Comparison of ENCODE assay signal across 14 mouse cellular contexts in the genomic region with DNA sequence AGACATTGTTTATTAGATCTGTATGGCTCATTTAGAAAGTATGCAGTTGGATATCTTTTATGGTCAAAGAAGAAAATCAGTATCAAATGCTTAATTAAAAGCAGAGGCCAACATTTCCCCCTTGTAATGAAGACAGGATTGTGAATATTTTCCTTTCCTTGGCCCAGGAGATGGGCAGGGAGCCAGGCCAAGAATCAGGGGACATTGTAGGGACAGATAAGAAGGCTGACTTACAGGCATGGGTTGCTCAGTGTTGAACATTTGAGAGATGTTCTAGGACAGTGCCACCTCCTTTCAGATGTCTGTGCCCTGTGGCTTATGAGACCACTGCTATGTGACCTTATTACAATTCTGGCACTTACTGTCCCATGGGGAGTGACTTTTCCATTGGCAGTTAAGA. TPM values are rescaled to one million over a fixed set of nuclear protein-coding genes. Genes with fewer than 3 reads are reported as not detected.
"Had no signal": no experiment of that assay in that cellular context is flagged by ENCODE, and none has a peak within 500 bp of the region (broad histone marks: within the 10 kb centered on the region; RNA-seq: fewer than 3 reads in every experiment).

No protein-coding gene starts in this region.

- H3K27me3 ChIP-seq: liver, embryonic 13.5 days; lung, embryonic 15.5 days; midbrain, embryonic 12.5 days; stomach, embryonic 15.5 days had no signal

- H3K9ac ChIP-seq: limb, embryonic 15.5 days; liver, embryonic 13.5 days; liver, postnatal 0 days; lung, embryonic 15.5 days; midbrain, embryonic 12.5 days; stomach, embryonic 15.5 days had no signal

- H3K4me2 ChIP-seq: limb, embryonic 15.5 days; liver, embryonic 13.5 days; lung, embryonic 15.5 days; midbrain, embryonic 12.5 days; stomach, embryonic 15.5 days had no signal

- H3K9me3 ChIP-seq: limb, embryonic 15.5 days; liver, embryonic 13.5 days; lung, embryonic 15.5 days; megakaryocyte, embryonic 14.5 days; midbrain, embryonic 12.5 days; stomach, embryonic 15.5 days had no signal

- H3K4me1 ChIP-seq: liver, embryonic 13.5 days; megakaryocyte, embryonic 14.5 days; midbrain, embryonic 12.5 days; stomach, embryonic 15.5 days had no signal

- H3K4me3 ChIP-seq: left cerebral cortex, adult 2 months; limb, embryonic 15.5 days; liver, embryonic 13.5 days; lung, embryonic 15.5 days; megakaryocyte, embryonic 14.5 days; midbrain, embryonic 12.5 days; stomach, embryonic 15.5 days had no signal

- ATAC-seq: liver, postnatal 0 days had no signal

- DNase-seq: kidney, postnatal 10 days; liver, embryonic 13.5 days; liver, postnatal 0 days; lung, postnatal 14 days; right cerebral cortex, postnatal 14 days; thymus, adult 2 months; thymus, postnatal 25 days had no signal

- H3K36me3 ChIP-seq: limb, embryonic 15.5 days; liver, embryonic 13.5 days; lung, embryonic 15.5 days; midbrain, embryonic 12.5 days; stomach, embryonic 15.5 days had no signal

- H3K27ac ChIP-seq: left cerebral cortex, adult 2 months; limb, embryonic 15.5 days; liver, embryonic 13.5 days; lung, embryonic 15.5 days; macrophage; midbrain, embryonic 12.5 days; stomach, embryonic 15.5 days had no signal

RNA-seq across cellular contexts. Expression of a gene that starts 18.6 kb away (rescaled TPM):
- polyA plus RNA-seq: macrophage had no signal
